ENCODE assay signal across 11 mouse cellular contexts in the genomic region with DNA sequence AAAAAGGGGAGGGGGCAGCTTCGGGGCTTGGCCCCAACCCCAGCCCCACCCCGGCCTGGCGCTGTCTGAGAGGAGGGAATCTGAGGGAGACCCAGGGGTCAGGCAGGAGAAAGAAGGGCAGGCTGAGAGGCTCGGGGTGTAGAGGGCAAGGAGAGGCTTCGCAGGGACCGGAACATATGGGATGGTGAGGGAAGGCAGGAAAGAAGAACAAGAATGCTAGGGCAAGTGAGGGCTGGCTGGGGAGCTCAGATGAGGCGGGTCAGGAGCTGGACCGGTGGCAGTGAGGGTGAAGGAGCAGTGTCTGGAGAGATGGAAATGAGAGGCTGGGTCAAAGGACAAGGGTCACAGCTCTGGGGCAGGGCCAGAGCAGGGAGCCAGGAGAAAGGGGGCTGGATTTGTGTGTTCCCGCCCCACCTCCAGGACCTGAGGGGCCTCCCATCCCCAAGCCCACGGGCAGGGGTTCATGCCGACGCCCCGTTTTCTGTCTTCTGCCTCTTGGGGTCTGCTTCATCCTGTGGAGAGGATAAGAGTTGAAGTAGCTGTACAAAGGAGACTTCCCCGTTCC. TPM values are rescaled to one million over a fixed set of nuclear protein-coding genes. Genes with fewer than 3 reads are reported as not detected.
DNase-seq lines count a peak whose midpoint lies in the region; ATAC-seq and TF ChIP-seq lines count a peak whose summit lies in the region.
"Had no signal": no experiment of that assay in that cellular context is flagged by ENCODE, and none has a peak within 500 bp of the region (broad histone marks: within the 10 kb centered on the region; RNA-seq: fewer than 3 reads in every experiment).

No protein-coding gene starts in this region.

- WGBS in lung, embryonic 14.5 days, result 68% methylated on average over 14 of the region's 14 CpGs
- WGBS in stomach, embryonic 16.5 days, result 66% methylated on average over 14 of the region's 14 CpGs

- no peak for TF ChIP-seq CTCF in lung, embryonic 14.5 days (IDR thresholded peaks at IDR 0.05; ENCODE audit: low read depth)

- H3K9ac ChIP-seq in lung, embryonic 14.5 days, result no peak overlapping the region; the same call in 1 of the 2 replicates
- H3K9ac ChIP-seq in stomach, embryonic 16.5 days (ENCODE audit: low read length), result peak overlapping the region; percentile 35; the same call in 1 of the 2 replicates
- H3K9ac ChIP-seq: liver, embryonic 15.5 days had no signal

- H3K27ac ChIP-seq in lung, embryonic 14.5 days (ENCODE audit: low read depth), result no peak overlapping the region
- H3K27ac ChIP-seq in stomach, embryonic 16.5 days (ENCODE audit: low read length), result peak overlapping the region; percentile 46; the same call in 1 of the 2 replicates
- H3K27ac ChIP-seq: liver, embryonic 15.5 days had no signal

- ATAC-seq in lung, embryonic 14.5 days (ENCODE audit: insufficient read depth), result no peak
- ATAC-seq in stomach, embryonic 16.5 days (ENCODE audit: insufficient read depth, low FRiP score), result no peak
- no peak for ATAC-seq in megakaryocyte progenitor cell, adult 5-6 weeks (replicated peaks; ENCODE audit: poor library complexity)

- H3K9me3 ChIP-seq in lung, embryonic 14.5 days (ENCODE audit: low read depth, low read length), result no peaks in the 10 kb centered on the region
- H3K9me3 ChIP-seq in stomach, embryonic 16.5 days (replicated peaks; ENCODE audit: control insufficient read depth, low read length), result no peaks in the 10 kb centered on the region
- H3K9me3 ChIP-seq: liver, embryonic 15.5 days had no signal

- H3K27me3 ChIP-seq in lung, embryonic 14.5 days (ENCODE audit: insufficient read depth, low read length), result peaks cover 10% of the 10 kb centered on the region; the same call in 1 of the 2 replicates
- 0 out of 2 replicates have a peak, but pooled peaks cover 5% of the 10 kb centered on the region for H3K27me3 ChIP-seq in stomach, embryonic 16.5 days (ENCODE audit: control insufficient read depth, insufficient read depth, low read length)

- H3K4me1 ChIP-seq in lung, embryonic 14.5 days (ENCODE audit: insufficient read depth), result peaks cover 12% of the 10 kb centered on the region
- peaks cover 42% of the 10 kb centered on the region for H3K4me1 ChIP-seq in stomach, embryonic 16.5 days (ENCODE audit: control insufficient read depth, insufficient read depth, low read length)

- H3K4me2 ChIP-seq in lung, embryonic 14.5 days, result peak overlapping the region; percentile 12; the same call in 1 of the 2 replicates
- H3K4me2 ChIP-seq in stomach, embryonic 16.5 days (ENCODE audit: low read depth, low read length), result no peak overlapping the region
- H3K4me2 ChIP-seq: liver, embryonic 15.5 days had no signal

- DNase-seq in adrenal gland, adult (ENCODE audit: inconsistent age in 2 of 2, low spot score in 1 of 2), result peak; percentile 26 to 55
- DNase-seq in adrenal gland, adult 18-20 months (ENCODE audit: low spot score in 2 of 2), result no peak
- DNase-seq in lung, embryonic 14.5 days, result no peak
- DNase-seq in lung, postnatal 14 days, result no peak
- peak; percentile 34 for DNase-seq in kidney, postnatal 10 days
- no peak for DNase-seq in right cerebral cortex, adult 18-20 months
- DNase-seq: cerebellum, adult 8-10 months had no signal

- peaks cover 27% of the 10 kb centered on the region for H3K36me3 ChIP-seq in lung, embryonic 14.5 days (ENCODE audit: insufficient read depth)
- H3K36me3 ChIP-seq in stomach, embryonic 16.5 days (ENCODE audit: control insufficient read depth, insufficient read depth, low read length), result peaks cover 8% of the 10 kb centered on the region

- no peak overlapping the region for H3K4me3 ChIP-seq in lung, embryonic 14.5 days (ENCODE audit: low read depth, low read length)
- no peak overlapping the region for H3K4me3 ChIP-seq in stomach, embryonic 16.5 days (replicated peaks; ENCODE audit: low read length)
- H3K4me3 ChIP-seq: liver, embryonic 15.5 days had no signal

RNA-seq across cellular contexts. Expression of gene Lag3, which starts 2.3 kb away (rescaled TPM):
- total RNA-seq in adrenal gland, adult 18-20 months (2021), result 1 to 10 TPM; 1.4 to 2.6 TPM
- 1.4 and 2.2 TPM in 2 replicates for polyA plus RNA-seq in lung, embryonic 14.5 days (2014; fragmentation: Nextera tagmentation; extraction: Ambion mirVana)
- 1.2 and 1.3 TPM in 2 replicates for polyA plus RNA-seq in stomach, embryonic 16.5 days (2015; fragmentation: Nextera tagmentation; extraction: Ambion mirVana)
- total RNA-seq in megakaryocyte progenitor cell, adult 5-6 weeks (2015), result 0.81 and 1.3 TPM in 2 replicates
- total RNA-seq in megakaryocyte progenitor cell, adult 5-6 weeks (2017), result 0.08 and 1.0 TPM in 2 replicates

RNA-seq across cellular contexts. Expression of gene Ptms, which starts 6.1 kb away (rescaled TPM):
- total RNA-seq in adrenal gland, adult 18-20 months (2021), result 100 to 1,000 TPM; 770 to 874 TPM
- polyA plus RNA-seq in lung, embryonic 14.5 days (2014; fragmentation: Nextera tagmentation; extraction: Ambion mirVana), result 377 and 442 TPM in 2 replicates
- 177 and 180 TPM in 2 replicates for polyA plus RNA-seq in stomach, embryonic 16.5 days (2015; fragmentation: Nextera tagmentation; extraction: Ambion mirVana)
- 15.9 and 18.8 TPM in 2 replicates for total RNA-seq in megakaryocyte progenitor cell, adult 5-6 weeks (2015)
- 14.0 and 26.1 TPM in 2 replicates for total RNA-seq in megakaryocyte progenitor cell, adult 5-6 weeks (2017)

RNA-seq across cellular contexts. Expression of gene Mlf2, which starts 17.4 kb away (rescaled TPM):
- total RNA-seq in adrenal gland, adult 18-20 months (2021), result 100 to 1,000 TPM; 298 to 321 TPM
- 390 and 401 TPM in 2 replicates for polyA plus RNA-seq in lung, embryonic 14.5 days (2014; fragmentation: Nextera tagmentation; extraction: Ambion mirVana)
- polyA plus RNA-seq in stomach, embryonic 16.5 days (2015; fragmentation: Nextera tagmentation; extraction: Ambion mirVana), result 283 and 299 TPM in 2 replicates
- 71.3 and 82.7 TPM in 2 replicates for total RNA-seq in megakaryocyte progenitor cell, adult 5-6 weeks (2015)
- 57.0 and 58.8 TPM in 2 replicates for total RNA-seq in megakaryocyte progenitor cell, adult 5-6 weeks (2017)

RNA-seq across cellular contexts. Expression of gene Cd4, which starts 25.8 kb away (rescaled TPM):
- total RNA-seq in adrenal gland, adult 18-20 months (2021), result 1 to 10 TPM in 1 of 2 experiments, under 1 TPM in 1; 0.36 to 1.8 TPM
- polyA plus RNA-seq in lung, embryonic 14.5 days (2014; fragmentation: Nextera tagmentation; extraction: Ambion mirVana), result 0.11 TPM in 1 of 2 replicates, not detected in the other
- polyA plus RNA-seq in stomach, embryonic 16.5 days (2015; fragmentation: Nextera tagmentation; extraction: Ambion mirVana), result 0.46 TPM in 2 replicates
- total RNA-seq in megakaryocyte progenitor cell, adult 5-6 weeks (2015), result 0.42 and 1.0 TPM in 2 replicates
- total RNA-seq in megakaryocyte progenitor cell, adult 5-6 weeks (2017), result 0.08 and 1.0 TPM in 2 replicates
- polyA plus RNA-seq: neural tube, embryonic 11.5 days had no signal

RNA-seq across cellular contexts. Expression of gene Gpr162, which starts 50.0 kb away (rescaled TPM):
- 1 to 10 TPM in 1 of 2 experiments, under 1 TPM in 1; 0.76 to 1.8 TPM for total RNA-seq in adrenal gland, adult 18-20 months (2021)
- polyA plus RNA-seq in lung, embryonic 14.5 days (2014; fragmentation: Nextera tagmentation; extraction: Ambion mirVana), result 0.08 and 0.30 TPM in 2 replicates
- polyA plus RNA-seq in stomach, embryonic 16.5 days (2015; fragmentation: Nextera tagmentation; extraction: Ambion mirVana), result 1.1 and 1.7 TPM in 2 replicates
- not detected in 2 replicates for total RNA-seq in megakaryocyte progenitor cell, adult 5-6 weeks (2015)
- total RNA-seq in megakaryocyte progenitor cell, adult 5-6 weeks (2017), result not detected in 2 replicates

Comparison
In these comparisons a context has a peak if more than half of its experiments do, and no peak if none do; other contexts are left out.
1. DNase-seq: peak in adrenal gland, adult (2 of 2) and kidney, postnatal 10 days (single experiment); none in adrenal gland, adult 18-20 months (0 of 2), lung, embryonic 14.5 days (single experiment), lung, postnatal 14 days (single experiment) and right cerebral cortex, adult 18-20 months (single experiment).
2. RNA of gene Ptms, which starts 6.1 kb away (total RNA-seq): 770 to 874 TPM in adrenal gland, adult 18-20 months; 14.0 to 26.1 TPM in megakaryocyte progenitor cell, adult 5-6 weeks; every median in the first group is over 10 times any median in the second.